Mouse (Mus musculus): ENCODE data around the gene Lyrm9. TPM values are rescaled to one million over a fixed set of nuclear protein-coding genes. Genes with fewer than 3 reads are reported as not detected.

Lyrm9 gene
- polyA plus RNA-seq, 1 experiment from 2014 or later, result 22.1 TPM

GRCm38 (mm10) chr11:78805691-78806137 lies 20.7 kb upstream of the Lyrm9 start:
- no peak overlapping the region for H3K9ac ChIP-seq (ENCODE audit: low read length)
- no peaks in the 10 kb centered on the region for H3K36me3 ChIP-seq (ENCODE audit: control insufficient read depth, insufficient read depth, low read length)
- no peak overlapping the region for H3K4me3 ChIP-seq (ENCODE audit: low read depth, low read length)
- no peak for ATAC-seq
- no peak overlapping the region for H3K27ac ChIP-seq (ENCODE audit: low read depth, low read length)
- WGBS, result 37% methylated on average over 9 of the region's 9 CpGs
- no peaks in the 10 kb centered on the region for H3K27me3 ChIP-seq (replicated peaks; ENCODE audit: control insufficient read depth, insufficient read depth, low read length)
- DNase-seq (ENCODE audit: low spot score), result no peak
- no peak overlapping the region for H3K4me2 ChIP-seq (ENCODE audit: low read length)
- H3K4me1 ChIP-seq (ENCODE audit: control insufficient read depth, insufficient read depth, low read length), result peaks cover 21% of the 10 kb centered on the region
- no peaks in the 10 kb centered on the region for H3K9me3 ChIP-seq (replicated peaks; ENCODE audit: control insufficient read depth, low read length)

GRCm38 (mm10) chr11:78807341-78808108 lies 18.9 kb upstream of the Lyrm9 start:
- Histone ChIP-seq H3K27me3 (replicated peaks; ENCODE audit: control insufficient read depth, insufficient read depth, low read length) (no peaks in the 10 kb centered on the region), H3K4me2 (ENCODE audit: low read length) (no peak overlapping the region), H3K36me3 (ENCODE audit: control insufficient read depth, insufficient read depth, low read length) (no peaks in the 10 kb centered on the region), H3K4me3 (ENCODE audit: low read depth, low read length) (no peak overlapping the region), H3K9me3 (replicated peaks; ENCODE audit: control insufficient read depth, low read length) (no peaks in the 10 kb centered on the region), H3K27ac (ENCODE audit: low read depth, low read length) (peak overlapping the region; percentile 9; the same call in 1 of the 2 replicates), H3K9ac (ENCODE audit: low read length) (no peak overlapping the region), H3K4me1 (ENCODE audit: control insufficient read depth, insufficient read depth, low read length) (peaks cover 21% of the 10 kb centered on the region)
- ATAC-seq (peak; percentile 48; the same call in 1 of the 2 replicates), DNase-seq (ENCODE audit: low spot score) (peak; percentile 64)
- WGBS, result 53% methylated on average over 6 of the region's 6 CpGs

- H3K9me3 ChIP-seq (replicated peaks; ENCODE audit: control insufficient read depth, low read length), result no peaks in the 10 kb centered on the region
- H3K27me3 ChIP-seq (replicated peaks; ENCODE audit: control insufficient read depth, insufficient read depth, low read length), result no peaks in the 10 kb centered on the region
- ATAC-seq, result no peak
- H3K36me3 ChIP-seq (ENCODE audit: control insufficient read depth, insufficient read depth, low read length), result no peaks in the 10 kb centered on the region
- no peak overlapping the region for H3K27ac ChIP-seq (ENCODE audit: low read depth, low read length)
- peaks cover 16% of the 10 kb centered on the region for H3K4me1 ChIP-seq (ENCODE audit: control insufficient read depth, insufficient read depth, low read length)
- H3K9ac ChIP-seq (ENCODE audit: low read length), result no peak overlapping the region
- no peak for DNase-seq (ENCODE audit: low spot score)
- no peak overlapping the region for H3K4me3 ChIP-seq (ENCODE audit: low read depth, low read length)
- H3K4me2 ChIP-seq (ENCODE audit: low read length), result no peak overlapping the region
Observed at GRCm38 (mm10) chr11:78809398-78809797, 17.0 kb upstream of the Lyrm9 start.

GRCm38 (mm10) chr11:78814461-78814941 lies 11.9 kb upstream of the Lyrm9 start:
- H3K4me1 ChIP-seq (ENCODE audit: control insufficient read depth, insufficient read depth, low read length), result peaks cover 45% of the 10 kb centered on the region

GRCm38 (mm10) chr11:78815986-78816792 lies 10.2 kb upstream of the Lyrm9 start:
- H3K9me3 ChIP-seq (replicated peaks; ENCODE audit: control insufficient read depth, low read length), result no peaks in the 10 kb centered on the region
- no peak overlapping the region for H3K9ac ChIP-seq (ENCODE audit: low read length)
- H3K4me3 ChIP-seq (ENCODE audit: low read depth, low read length), result no peak overlapping the region
- no peaks in the 10 kb centered on the region for H3K36me3 ChIP-seq (ENCODE audit: control insufficient read depth, insufficient read depth, low read length)
- peaks cover 59% of the 10 kb centered on the region for H3K4me1 ChIP-seq (ENCODE audit: control insufficient read depth, insufficient read depth, low read length)
- peak overlapping the region; percentile 81 for H3K27ac ChIP-seq (ENCODE audit: low read depth, low read length)
- H3K27me3 ChIP-seq (replicated peaks; ENCODE audit: control insufficient read depth, insufficient read depth, low read length), result no peaks in the 10 kb centered on the region
- ATAC-seq, result peak; percentile 58
- WGBS, result 8% methylated on average over 14 of the region's 14 CpGs
- peak; percentile 84 for DNase-seq (ENCODE audit: low spot score)
- H3K4me2 ChIP-seq (ENCODE audit: low read length), result no peak overlapping the region

More at GRCm38 (mm10) chr11:78814461-78814941, 11.9 kb upstream of the Lyrm9 start:
- H3K9ac ChIP-seq (ENCODE audit: low read length), result no peak overlapping the region
- WGBS, result 44% methylated on average over 7 of the region's 7 CpGs
- H3K27ac ChIP-seq (ENCODE audit: low read depth, low read length), result no peak overlapping the region
- no peaks in the 10 kb centered on the region for H3K36me3 ChIP-seq (ENCODE audit: control insufficient read depth, insufficient read depth, low read length)
- H3K27me3 ChIP-seq (replicated peaks; ENCODE audit: control insufficient read depth, insufficient read depth, low read length), result no peaks in the 10 kb centered on the region
- no peak overlapping the region for H3K4me2 ChIP-seq (ENCODE audit: low read length)
- H3K9me3 ChIP-seq (replicated peaks; ENCODE audit: control insufficient read depth, low read length), result no peaks in the 10 kb centered on the region
- DNase-seq (ENCODE audit: low spot score), result no peak
- ATAC-seq, result no peak; the same call in 1 of the 2 replicates
- H3K4me3 ChIP-seq (ENCODE audit: low read depth, low read length), result no peak overlapping the region

GRCm38 (mm10) chr11:78817311-78818022 lies 8.9 kb upstream of the Lyrm9 start:
- peak; percentile 71 for DNase-seq (ENCODE audit: low spot score)
- WGBS, result 30% methylated on average over 11 of the region's 11 CpGs
- Histone ChIP-seq H3K4me2 (ENCODE audit: low read length) (0 out of 2 replicates have a peak overlapping the region, but pooled peaks have one; percentile 15), H3K4me1 (ENCODE audit: control insufficient read depth, insufficient read depth, low read length) (peaks cover 59% of the 10 kb centered on the region), H3K4me3 (ENCODE audit: low read depth, low read length) (no peak overlapping the region), H3K9me3 (replicated peaks; ENCODE audit: control insufficient read depth, low read length) (no peaks in the 10 kb centered on the region), H3K9ac (ENCODE audit: low read length) (no peak overlapping the region), H3K36me3 (ENCODE audit: control insufficient read depth, insufficient read depth, low read length) (no peaks in the 10 kb centered on the region), H3K27me3 (replicated peaks; ENCODE audit: control insufficient read depth, insufficient read depth, low read length) (no peaks in the 10 kb centered on the region), H3K27ac (ENCODE audit: low read depth, low read length) (peak overlapping the region; percentile 81)
- ATAC-seq, result peak; percentile 31; the same call in 1 of the 2 replicates

GRCm38 (mm10) chr11:78820337-78821000 lies 5.9 kb upstream of the Lyrm9 start:
- DNase-seq (ENCODE audit: low spot score), result peak; percentile 59
- H3K4me2 ChIP-seq (ENCODE audit: low read length), result no peak overlapping the region
- H3K4me1 ChIP-seq (ENCODE audit: control insufficient read depth, insufficient read depth, low read length), result peaks cover 53% of the 10 kb centered on the region

More at GRCm38 (mm10) chr11:78820337-78821000, 5.9 kb upstream of the Lyrm9 start:
- peak overlapping the region; percentile 37; the same call in 1 of the 2 replicates for H3K9ac ChIP-seq (ENCODE audit: low read length)
- H3K27me3 ChIP-seq (replicated peaks; ENCODE audit: control insufficient read depth, insufficient read depth, low read length), result no peaks in the 10 kb centered on the region
- no peak overlapping the region for H3K4me3 ChIP-seq (ENCODE audit: low read depth, low read length)
- ATAC-seq, result no peak
- no peaks in the 10 kb centered on the region for H3K9me3 ChIP-seq (replicated peaks; ENCODE audit: control insufficient read depth, low read length)
- WGBS, result 22% methylated on average over 12 of the region's 12 CpGs
- 0 out of 2 replicates have a peak overlapping the region, but pooled peaks have one; percentile 55 for H3K27ac ChIP-seq (ENCODE audit: low read depth, low read length)
- no peaks in the 10 kb centered on the region for H3K36me3 ChIP-seq (ENCODE audit: control insufficient read depth, insufficient read depth, low read length)
